Mouse (Mus musculus) ZHBTc4 (cell line): ENCODE measurements around the gene Luc7l2.
"Not testable (repeated sequence)": the region's sequence is repeated elsewhere in the genome, so short reads cannot be mapped to it uniquely, and the experiment has no call there.

ENCODE experiments used
- DNase-seq: peaks from one replicate; pipeline ENCODE4 v3.0.0-alpha.2; 2011; ENCODE audit warnings: low read depth, low spot score

The Luc7l2 gene

DNA sequence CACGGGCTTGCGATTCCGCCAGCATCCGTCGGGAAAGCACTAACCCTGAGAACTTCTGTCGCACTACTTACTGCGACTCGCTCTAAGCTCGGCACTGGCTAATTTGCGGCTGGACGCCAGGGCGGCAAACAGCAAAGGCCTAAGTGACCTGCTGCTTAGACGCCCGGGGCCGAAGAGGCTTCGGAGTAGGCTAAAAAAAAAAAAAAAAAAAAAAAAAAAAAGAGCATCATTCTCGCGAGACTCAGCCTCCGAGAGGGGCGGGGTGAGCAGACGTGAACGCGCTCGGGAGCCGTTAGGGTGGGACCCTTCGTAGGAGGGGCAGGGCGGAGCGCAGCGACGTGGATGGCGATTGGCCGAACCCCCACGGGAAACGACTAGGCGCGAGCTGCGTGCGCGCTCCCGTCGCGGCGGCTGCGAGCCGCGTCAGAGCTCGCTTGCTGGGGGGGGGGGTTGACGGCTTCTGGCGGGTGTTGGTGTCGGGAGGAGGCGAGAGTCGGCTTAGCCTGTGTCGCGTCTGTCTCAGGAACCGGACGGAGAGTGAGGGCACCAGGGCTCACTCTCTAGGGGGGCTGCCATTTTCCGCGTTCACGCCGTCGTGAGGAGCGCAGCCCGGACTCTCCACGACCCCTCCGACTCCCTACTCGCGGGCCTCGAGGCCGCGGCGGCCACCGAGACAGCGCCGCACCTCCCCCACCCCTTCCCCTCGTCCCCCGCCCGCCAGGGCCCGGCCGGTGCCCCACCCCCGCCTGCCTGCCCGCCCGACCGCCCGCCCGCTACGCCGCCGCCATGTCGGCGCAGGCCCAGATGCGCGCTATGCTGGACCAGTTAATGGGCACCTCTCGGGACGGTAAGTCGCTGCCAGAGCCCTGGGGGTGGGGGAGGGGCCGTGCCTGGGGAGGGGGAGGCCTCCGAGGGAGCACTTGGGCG is at the start of gene Luc7l2:
Gene Luc7l2, plus strand, starts transcription at position 273 of the 927 bp plus-strand sequence.
- peak; percentile 99 for DNase-seq

DNA sequence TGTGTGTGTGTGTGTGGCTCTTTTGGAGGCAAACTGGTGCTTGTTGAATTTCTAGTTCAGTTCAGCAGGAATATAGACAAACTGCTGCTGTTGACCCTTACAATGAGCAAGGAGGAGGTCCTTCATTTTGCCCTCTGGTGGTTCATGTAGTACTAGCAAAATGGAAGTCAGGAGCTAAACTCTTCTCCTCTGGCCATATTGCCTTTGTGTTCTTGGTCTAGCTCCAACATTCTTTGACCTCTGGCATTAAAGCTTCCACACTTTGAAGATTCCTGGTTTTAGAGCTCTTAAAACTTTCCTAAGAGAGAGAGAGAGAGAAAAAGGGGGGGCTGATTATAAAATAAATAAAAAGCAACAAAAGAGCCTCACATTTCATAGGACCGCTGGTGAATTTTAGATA is 39.0 kb upstream of the Luc7l2 start:
- no peak for DNase-seq

DNA sequence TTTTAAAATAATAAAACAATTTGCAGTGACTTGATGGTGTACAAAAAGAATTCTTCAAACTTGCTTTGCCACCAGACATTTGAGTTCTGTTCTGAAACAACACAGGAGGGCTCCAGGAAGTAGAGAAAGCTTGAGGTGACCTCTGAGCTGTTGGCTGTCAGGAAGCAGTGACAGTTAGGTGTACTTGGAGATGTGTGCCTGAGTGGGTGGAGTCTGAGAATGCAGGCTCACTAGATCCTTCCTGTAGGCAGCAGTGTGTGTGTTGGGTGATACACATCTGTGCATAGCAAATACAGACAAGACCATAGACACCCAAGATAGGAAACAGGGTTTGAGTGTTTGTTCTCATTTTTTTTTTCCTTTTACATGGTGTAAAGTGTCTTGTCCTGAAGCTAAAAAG is 38.3 kb upstream of the Luc7l2 start:
- peak; percentile 10 for DNase-seq

DNA sequence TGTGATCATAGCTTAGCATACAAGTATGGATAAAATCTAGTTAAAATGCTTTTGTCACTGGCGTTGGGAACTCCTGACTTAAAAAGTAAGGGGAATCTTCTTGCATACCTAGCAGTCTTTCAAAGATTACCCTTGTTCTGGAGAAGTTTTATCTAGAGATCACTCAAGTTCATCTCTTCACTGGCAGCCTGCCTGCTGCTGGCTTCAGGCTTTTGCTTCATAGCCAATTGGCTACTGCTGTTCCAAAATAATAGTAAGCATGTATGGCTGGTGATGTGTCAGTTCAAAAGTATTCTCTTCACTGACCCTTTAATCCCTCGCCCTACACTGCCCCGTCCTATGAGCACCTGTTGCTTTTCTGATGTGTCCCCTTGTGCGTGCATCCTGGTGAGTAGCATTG is 35.9 kb upstream of the Luc7l2 start:
- no peak for DNase-seq

DNA sequence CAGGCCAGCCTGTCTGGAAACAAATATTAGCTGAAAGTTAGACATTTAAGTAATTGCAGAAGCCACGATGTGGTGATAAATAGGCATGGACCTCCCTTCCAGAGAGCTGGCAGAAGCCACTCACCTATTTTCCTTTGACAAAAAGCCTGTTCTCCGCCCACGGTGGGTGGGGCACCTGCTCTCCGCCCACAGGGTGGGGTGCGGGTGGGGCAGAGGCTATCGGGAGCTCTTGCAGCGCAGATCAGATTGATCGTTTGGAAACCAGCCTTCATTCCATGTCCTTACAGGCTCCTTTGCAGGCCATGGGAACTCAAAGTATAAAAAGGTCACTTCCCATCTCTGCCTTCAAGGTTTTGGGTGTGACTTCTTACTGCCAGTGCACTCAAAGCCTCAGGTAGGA is 27.3 kb upstream of the Luc7l2 start:
- peak; percentile 67 for DNase-seq

DNA sequence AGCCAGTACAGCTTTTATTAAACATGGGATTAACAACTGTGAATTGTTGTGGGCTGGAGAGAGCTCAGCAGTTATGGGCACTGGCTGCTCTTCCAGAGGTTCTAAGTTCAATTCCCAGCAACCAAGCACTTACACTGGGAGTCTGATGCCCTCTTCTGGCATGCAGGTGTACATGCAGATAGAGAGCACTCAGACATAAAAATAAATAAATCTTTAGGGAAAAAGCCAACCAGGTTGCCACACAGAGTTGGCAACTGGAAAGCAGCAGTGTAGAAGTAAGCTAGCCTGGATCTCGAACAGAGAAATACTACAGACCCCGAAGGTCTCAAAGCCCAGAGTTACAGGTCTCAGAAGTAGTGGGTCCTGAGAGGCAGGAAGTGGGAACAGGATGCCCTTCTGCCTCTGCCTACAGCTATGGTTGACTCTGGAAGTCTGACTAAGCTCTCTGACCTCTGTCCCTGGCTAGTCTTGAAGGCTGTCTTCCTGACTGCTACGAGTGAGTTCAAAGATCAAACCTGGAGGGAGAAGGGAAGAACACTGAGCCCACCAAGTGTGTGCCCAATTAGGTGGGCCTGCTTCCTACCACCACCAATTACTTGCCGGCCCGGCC is 19.8 kb upstream of the Luc7l2 start:
- DNase-seq: peak; percentile 74

DNA sequence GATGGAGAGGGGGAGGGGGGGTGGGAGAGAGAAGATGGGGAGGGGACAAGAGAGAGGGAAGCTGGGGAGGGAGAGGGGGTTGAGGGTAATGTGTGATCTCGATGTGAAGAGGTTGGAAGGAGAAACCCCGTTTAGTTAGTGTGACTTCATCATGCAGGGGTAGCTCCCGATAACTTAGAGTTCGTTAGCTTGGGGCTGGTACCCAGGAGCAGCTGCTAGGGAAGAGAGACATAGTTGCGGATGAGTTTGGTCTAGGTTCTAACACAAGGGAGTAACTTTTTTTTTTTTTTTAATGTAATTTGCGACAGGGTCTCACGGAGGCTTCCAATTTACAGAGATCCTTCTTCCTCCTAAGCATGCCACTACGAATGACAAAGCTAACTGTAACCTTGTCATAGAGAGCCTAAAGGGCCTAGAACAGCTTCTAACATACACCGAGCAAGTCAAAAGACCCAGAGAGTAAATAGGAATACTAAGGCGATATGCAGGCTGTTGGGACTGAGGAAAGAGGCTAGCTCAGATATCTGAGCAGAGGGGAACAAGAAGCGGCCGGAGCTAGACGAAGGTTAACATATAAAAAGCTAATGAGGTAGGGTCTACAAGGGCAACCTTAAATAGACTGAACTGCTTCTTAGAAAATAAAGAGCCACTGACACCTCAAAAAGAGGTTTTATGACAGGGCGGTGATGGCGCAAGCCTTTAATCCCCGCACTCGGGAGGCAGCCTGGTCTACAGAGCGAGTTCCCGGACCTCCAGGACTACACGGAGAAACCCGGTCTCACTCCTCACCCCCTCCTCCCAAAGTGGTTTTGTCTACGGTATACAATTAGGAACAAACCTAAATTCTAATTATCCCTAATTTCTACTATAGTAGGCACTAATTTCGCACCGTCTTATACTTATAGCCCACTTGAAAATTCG is 18.4 kb upstream of the Luc7l2 start:
- no peak for DNase-seq

DNA sequence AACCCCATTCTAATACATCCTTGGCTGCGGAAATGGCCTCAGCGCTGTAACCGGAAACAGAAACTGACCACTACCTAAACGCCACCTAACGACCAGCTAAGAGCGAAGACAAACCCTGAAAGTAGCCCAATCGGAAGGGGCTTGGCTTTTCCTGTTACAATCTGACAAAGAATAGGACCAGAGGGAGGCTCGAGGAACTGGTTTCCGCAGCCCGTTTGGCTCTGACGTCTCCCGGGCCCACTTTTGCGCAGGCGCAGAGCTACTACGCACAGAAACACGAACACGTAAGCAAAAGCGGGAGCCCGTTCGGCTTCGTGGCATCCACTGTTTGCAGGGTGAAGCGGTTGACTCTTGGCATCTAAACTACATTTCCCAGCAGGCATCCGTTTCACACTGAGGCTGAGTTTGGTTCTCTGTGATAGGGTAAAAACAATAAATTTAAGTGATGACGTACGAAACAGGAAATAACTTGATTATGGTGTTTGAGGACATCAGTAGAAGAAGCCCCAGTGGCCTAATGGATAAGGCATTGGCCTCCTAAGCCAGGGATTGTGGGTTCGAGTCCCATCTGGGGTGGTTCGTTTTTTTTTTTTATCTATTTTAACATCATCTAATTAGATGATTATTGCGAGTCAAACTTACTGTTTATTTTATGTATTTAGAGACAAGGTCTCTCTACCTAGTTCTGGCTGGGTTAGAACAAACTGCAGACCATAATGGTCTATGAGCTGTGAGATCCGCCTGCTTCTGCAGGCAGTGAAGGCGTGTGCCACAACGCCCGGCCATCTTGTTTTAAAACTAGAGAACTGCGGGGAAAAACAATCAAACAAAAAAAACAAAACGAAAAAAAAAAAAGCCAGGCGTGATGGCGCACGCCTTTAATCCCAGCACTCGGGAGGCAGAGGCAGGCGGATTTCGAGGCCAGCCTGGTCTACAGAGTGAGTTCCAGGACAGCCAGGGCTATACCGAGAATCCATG is 17.4 kb upstream of the Luc7l2 start, which contains the start of gene Fmc1:
Gene Fmc1, plus strand, starts transcription at position 75 of the 978 bp plus-strand sequence.
- peak; percentile 99 for DNase-seq

DNA sequence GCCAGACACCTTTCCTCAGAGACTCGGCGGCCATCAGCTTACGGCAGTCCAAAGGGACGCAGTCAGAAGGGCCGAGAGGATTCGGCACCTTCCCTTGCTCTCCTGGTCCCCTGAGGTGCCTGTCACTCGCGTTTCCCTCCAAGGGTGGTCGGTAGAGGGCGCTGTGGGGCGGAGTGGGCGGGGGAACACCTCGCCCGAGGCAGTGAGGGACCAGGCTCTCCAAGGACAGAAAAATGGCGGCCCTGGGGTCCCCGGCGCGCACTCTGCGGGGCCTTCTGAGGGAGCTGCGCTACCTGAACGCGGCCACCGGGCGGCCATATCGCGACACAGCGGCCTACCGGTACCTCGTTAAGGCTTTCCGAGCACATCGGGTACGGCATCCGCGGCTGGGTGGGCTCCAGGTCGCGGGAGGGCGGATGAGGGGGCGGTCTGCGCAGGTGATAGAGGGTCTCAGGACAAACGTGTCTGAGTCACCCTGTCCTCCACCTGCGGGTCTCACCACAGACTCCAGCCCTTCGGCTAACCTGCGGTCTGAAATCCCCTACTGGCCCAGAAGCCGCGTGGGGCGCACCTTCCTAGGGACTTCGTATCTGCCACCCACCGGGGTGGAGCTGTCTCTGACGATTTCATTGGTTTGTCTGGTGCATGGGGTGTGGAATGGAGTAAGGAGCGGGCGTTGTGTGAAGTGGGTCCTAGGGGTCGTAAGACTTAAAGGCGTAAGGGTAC is 16.3 kb upstream of the Luc7l2 start:
- peak; percentile 98 for DNase-seq

DNA sequence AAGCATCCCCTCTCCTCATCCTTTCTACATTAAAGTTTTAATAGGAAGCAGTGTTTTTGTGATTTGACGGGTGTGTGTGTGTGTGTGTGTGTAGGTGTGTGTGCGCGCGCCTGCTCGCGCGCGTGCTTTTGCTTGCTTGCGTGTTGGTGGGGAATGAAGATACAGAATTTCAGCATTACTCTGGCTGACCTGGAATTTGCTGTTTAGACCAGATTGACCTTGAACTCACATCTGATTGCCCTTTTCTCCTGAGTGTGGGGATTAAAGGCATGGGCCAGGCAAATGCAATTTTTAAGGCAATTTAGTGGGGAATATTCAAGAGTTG is 15.8 kb upstream of the Luc7l2 start:
- no peak for DNase-seq

DNA sequence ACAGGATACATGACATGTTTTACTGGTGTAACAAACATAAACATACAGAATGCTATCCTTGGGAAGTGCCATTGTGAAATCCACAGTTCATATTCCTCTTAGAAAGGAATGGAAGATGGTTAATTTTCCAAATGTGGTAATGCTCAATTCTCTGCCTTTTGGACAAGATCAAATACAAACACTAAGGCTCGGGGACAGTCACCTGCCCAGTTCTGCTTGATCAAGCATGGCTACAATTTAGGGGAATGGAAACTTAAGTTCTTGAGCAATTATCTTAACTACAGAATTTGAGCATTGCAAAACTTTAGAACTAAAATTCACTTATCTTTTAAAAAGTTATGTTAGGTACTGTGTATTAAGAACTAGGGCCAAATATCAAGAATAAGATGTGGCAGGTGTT is 15.3 kb upstream of the Luc7l2 start:
- no peak for DNase-seq

DNA sequence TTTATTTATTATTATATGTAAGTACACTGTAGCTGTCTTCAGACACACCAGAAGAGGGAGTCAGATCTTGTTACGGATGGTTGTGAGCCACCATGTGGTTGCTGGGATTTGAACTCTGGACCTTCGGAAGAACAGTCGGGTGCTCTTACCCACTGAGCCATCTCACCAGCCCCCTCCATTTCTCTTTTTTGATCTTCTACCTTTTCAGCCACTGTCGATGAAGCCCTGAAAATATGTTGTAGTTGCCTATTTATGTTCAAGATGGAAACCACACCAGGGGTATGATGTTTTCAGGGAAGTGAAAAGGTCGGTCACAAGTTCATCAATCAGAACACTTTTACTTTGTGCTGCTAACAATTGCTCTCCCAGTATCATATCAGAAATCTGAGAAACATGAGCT is 7.0 kb upstream of the Luc7l2 start:
- DNase-seq: not testable (repeated sequence)

DNA sequence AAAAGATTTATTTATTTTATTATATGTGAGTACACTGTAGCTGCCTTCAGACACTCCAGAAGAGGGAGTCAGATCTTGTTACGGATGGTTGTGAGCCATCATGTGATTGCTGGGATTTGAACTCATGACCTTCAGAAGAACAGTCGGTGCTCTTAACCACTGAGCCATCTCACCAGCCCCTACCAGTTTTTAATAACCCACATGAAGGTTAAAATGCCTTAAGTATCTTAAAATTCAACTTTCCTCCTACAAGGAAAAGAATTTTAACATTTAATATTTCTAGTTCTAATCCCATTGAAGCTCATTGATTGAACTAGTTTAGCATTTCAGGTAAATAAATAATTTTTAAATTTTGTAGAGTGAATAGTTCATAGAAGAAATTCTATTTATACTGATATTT is 4.1 kb upstream of the Luc7l2 start:
- DNase-seq: not testable (repeated sequence)

DNA sequence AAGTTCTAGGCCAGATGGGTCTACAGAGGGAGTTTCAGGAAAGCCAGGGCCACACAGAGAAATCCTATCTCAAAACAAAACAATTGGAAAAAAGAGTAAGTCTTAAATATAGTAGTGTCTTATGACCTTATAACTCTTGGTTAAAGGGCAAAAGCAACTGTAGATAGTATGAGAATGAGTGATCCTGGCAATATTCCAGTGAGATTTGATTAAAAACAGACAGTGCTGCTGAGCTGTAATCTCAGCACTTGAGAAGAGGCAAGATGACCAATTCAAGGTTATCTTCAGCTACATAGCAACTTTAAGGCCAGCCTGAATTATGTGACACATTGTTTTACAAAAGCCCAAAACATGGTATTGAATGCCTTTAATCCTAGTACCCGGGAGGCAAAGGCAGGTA is 3.4 kb upstream of the Luc7l2 start:
- no peak for DNase-seq

DNA sequence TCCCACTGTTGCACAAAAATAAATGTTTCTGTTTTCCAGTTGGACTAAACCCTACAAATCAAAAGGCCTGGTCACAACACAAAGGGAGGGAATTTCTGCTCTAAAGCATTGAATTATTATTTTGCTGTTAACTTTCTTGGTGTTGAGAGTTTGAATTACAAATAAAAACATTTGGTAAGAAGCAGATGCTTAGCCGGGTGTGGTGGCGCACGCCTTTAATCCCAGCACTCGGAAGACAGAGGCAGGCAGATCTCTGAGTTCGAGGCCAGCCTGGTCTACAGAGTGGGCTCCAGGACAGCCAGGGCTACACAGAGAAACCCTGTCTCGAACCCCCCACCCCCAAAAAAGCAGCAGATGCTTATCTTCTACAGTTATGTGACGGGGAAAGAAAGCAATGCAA is 2.5 kb upstream of the Luc7l2 start:
- not testable (repeated sequence) for DNase-seq

DNA sequence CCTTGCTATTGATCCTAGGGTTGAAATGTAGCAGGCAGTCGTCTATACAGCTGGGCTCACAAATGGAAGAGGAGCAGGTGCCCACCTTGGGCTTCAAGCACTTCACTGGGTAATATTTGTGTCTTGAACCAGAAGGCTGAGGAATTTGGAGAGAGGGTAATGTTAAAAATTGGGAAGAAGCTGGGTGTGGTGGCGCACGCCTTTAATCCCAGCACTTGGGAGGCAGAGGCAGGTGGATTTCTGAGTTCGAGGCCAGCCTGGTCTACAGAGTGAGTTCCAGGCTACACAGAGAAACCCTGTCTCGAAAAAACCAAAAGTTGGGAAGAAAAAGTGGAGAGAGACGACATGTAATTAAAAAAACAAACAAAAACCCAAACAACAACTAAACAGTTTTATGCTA is 1.3 kb upstream of the Luc7l2 start:
- DNase-seq: peak; percentile 9

DNA sequence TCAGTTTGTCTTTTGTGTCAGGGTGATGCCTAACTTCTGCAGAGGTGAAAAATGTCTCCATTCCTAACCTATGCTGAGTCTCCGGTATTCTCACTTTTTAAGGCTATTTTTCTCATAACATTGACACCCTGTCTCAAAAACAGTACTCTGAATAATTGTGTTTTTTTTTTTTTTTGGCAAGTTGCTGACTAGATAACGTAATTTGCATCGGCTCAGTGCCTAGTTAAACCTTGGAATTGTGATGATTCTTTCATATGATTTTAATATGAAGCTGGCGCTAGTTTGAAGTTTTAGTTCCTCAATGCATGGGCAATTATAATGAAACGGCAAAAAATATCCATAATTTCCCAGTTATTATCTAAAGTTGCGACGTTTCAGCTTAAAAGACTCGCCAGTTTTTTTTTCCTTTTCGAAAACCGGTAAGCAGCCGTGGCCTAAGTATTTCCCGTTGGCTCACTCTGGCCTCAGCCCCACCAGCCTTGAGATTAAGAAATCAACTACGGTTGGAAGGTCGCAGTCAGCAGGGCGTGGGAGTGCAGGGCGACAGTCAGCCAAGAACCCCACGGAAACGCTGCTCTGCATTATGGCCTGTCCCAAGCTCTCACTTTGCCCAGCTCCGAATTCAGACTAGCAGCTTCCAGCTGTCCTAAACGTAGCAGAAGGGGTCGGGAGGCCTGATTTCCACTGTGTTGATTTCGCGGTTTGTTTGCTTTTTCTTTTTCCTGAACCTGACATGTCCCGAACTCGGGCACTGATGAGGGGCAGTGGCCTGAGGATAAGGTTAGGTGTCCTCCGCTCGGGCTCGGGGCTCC is 678 bp upstream of the Luc7l2 start:
- DNase-seq: peak; percentile 71

DNA sequence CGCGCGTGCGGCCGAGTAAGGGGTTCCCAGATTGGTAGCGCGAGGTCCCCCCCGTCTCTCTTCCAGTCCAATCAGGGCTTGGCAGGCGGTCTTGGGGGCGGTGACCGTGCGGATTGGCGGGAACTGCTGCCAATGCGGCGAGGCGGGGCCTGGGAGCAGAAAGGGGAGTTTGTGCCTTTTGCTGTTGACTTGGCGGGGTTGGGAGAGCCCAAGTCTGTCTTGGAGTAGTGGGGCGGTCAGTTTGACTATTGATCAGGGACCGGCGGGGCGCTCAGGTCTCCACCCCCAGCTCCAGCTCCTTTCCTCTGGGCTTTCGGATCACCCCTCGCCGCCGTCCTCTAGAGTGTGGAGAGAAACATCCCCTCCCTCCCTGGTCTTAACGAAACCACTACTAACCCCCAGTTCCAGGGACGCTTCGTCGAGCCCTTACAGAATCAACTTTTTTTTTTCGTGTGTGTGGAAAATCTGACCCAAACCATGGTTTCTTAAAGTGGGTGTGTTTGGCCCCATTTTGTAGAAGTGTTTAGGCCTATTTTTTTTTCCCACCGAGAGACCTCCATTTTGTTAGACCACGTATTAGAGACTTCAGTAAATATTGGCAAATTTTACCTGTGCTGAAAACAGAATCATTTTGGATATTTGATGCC is 978 bp downstream of the Luc7l2 start:
- peak; percentile 99 for DNase-seq

DNA sequence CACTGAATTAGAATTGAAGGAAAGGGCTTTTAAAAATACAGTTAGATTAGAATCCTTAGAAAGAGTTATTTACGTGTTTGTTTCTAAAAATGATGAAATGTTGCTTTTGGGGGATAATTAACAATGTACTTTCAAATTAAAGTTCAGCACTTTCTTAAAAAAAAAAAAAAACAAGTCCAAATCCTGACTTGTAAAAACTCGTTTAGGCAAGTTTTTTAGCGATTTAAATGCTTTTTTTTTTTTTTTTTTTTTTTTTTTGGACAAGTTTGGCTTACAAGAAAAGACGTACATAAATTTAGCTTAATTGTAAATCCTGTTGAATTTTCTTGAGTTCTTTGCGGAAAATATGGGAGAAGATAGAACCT is 1.5 kb downstream of the Luc7l2 start:
- no peak for DNase-seq
